Mouse (Mus musculus) lung, embryonic 14.5 days (tissue): ENCODE results near the gene Atp11a. TPM values are rescaled to one million over a fixed set of nuclear protein-coding genes. Genes with fewer than 3 reads are reported as not detected.
A peak's percentile ranks its signal among the peaks of the same experiment; 100 is the strongest.

Source experiments
- ATAC-seq: fragments of 200-750 bp; cut with Nextera tagmentation; 2 replicates; pipeline ENCODE4 v1.8.0; 2017; ENCODE audit warnings: mild to moderate bottlenecking, moderate TSS enrichment, moderate library complexity; ENCODE audit not compliant: insufficient read depth
- DNase-seq: peaks from one replicate; pipeline ENCODE4 v3.0.0-alpha.2; 2015
- H3K27ac ChIP-seq: fragments of 300-500 bp; sonication (generic); 2 replicates; pipeline ENCODE4 v1.5.1; 2014; ENCODE audit warnings: low read depth, mild to moderate bottlenecking, moderate library complexity
- H3K27me3 ChIP-seq: fragments of 300-500 bp; sonication (generic); 2 replicates; pipeline ENCODE4 v1.6.1; 2014; ENCODE audit warnings: low read length, control low read depth; ENCODE audit not compliant: insufficient read depth
- H3K36me3 ChIP-seq: fragments of 300-500 bp; sonication (generic); 2 replicates; pipeline ENCODE4 v1.6.1; 2014; ENCODE audit warnings: control low read depth; ENCODE audit not compliant: insufficient read depth
- H3K4me1 ChIP-seq: fragments of 300-500 bp; sonication (generic); 2 replicates; pipeline ENCODE4 v1.6.1; 2014; ENCODE audit warnings: antibody characterized with exemption, control low read depth; ENCODE audit not compliant: insufficient read depth
- H3K4me2 ChIP-seq: fragments of 300-500 bp; sonication (generic); 2 replicates; pipeline ENCODE4 v1.6.1; 2014; ENCODE audit warnings: mild to moderate bottlenecking
- H3K4me3 ChIP-seq: fragments of 300-500 bp; sonication (generic); 2 replicates; pipeline ENCODE4 v1.5.1; 2014; ENCODE audit warnings: low read depth, low read length
- H3K9ac ChIP-seq: fragments of 300-500 bp; sonication (generic); 2 replicates; pipeline ENCODE4 v1.6.1; 2014
- H3K9me3 ChIP-seq: fragments of 300-500 bp; sonication (generic); 2 replicates; pipeline ENCODE4 v1.6.1; 2016; ENCODE audit warnings: low read depth, low read length, control low read depth
- CTCF ChIP-seq: IDR thresholded peaks from 2 replicates; pipeline ENCODE4 v1.5.1; 2016; ENCODE audit warnings: antibody characterized with exemption, low read depth
- WGBS: fragments of 180-500 bp; shearing (Covaris S2); extraction: QIAGEN DNeasy Blood & Tissue Kit; methylation state at CpG from one replicate; pipeline ENCODE4 v1.1.7; 2014; 5-methylcytosine and 5-hydroxymethylcytosine counted together
- polyA plus RNA-seq: library from polyadenylated mRNA; unstranded; fragments of >200 nt; fragmentation: Nextera tagmentation; extraction: Ambion mirVana; gene quantifications from 2 replicates; pipeline ENCODE4 v1.2.1, GENCODE M21; 2014

Atp11a gene
- polyA plus RNA-seq, 1 experiment from 2014 or later, result 26.7 TPM

DNA sequence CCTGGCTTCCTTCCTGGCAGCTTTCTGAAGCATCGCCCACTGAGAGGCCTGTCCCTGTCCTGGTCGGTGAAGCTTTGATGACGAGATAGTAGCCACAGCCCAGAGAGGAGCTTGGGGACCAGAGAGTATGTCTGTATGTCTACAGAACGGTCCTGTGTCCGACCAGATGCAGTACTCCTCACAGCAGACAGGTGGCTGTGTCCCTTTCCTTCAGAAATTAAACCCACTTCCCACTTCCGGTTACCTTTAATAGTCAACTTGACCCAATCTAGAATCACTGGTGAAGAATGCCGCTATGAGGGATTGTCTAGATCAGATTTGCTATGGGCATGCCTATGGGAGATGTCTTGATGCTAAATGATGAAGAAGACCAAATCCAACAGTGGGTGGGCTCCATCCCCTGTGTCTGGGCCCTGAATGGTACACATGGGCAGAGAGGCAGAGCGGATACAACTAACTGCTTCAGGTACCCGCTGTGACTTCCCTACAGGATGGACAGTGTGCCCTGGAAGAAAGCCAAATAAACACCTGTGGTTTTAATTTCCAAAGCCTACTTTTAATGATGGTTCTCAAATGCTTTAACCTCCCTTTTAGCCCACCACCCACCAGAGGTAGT, 138.8 kb downstream of the Atp11a start:
- peak; percentile 58 for TF ChIP-seq CTCF
- Histone ChIP-seq H3K4me2 (no peak overlapping the region), H3K4me3 (no peak overlapping the region), H3K36me3 (no peaks in the 10 kb centered on the region), H3K9ac (no peak overlapping the region), H3K4me1 (peaks cover 5% of the 10 kb centered on the region; the same call in 1 of the 2 replicates), H3K27ac (no peak overlapping the region), H3K27me3 (no peaks in the 10 kb centered on the region), H3K9me3 (no peaks in the 10 kb centered on the region)
- no peak for ATAC-seq
- DNase-seq, result no peak
- WGBS, result 62% methylated on average over 9 of the region's 9 CpGs

DNA sequence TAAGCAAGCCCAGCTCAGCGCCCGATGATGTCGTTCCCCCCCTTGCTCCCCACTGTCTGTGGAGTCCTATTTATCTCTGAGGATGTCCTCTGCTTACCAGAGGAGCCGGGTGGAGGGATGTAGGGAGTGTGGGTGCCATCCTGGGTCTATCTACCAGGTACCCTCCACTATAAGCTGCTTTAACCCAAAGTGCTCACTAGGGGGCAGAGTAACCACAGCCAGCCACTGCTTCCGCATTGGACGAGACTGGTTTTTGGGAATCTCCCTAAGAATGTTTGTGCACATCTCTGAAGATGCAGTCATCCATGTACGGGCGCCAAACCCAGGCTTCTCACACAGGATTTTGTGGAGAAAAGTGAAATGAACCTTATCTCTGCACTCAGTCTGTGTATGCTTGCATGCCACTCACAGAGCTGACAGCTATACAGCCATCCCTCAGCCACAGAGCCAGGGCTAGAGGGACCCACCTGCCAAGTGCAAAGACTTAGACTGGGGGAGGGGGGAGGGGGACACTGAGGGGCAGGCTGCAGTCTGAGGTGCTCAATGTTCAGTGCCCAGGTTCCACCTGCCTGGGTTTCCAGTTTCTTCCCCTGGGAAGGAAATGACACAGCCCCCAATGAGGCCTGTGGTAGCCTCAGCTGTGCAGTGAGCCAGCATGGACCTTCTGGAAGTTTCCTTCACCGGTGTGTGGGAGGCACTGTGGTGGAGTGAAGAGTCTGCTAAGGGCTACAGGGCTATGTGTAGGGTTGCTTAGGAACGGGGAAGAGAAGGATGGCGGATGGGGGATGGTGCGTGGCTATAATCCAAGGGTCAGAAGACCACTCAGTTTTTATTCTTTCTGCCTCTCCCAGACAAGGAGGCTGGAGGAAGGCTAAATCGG, 139.9 kb downstream of the Atp11a start:
- Histone ChIP-seq H3K9ac (no peak overlapping the region), H3K4me2 (no peak overlapping the region), H3K36me3 (no peaks in the 10 kb centered on the region), H3K4me1 (peaks cover 5% of the 10 kb centered on the region; the same call in 1 of the 2 replicates), H3K27me3 (no peaks in the 10 kb centered on the region), H3K9me3 (no peaks in the 10 kb centered on the region), H3K4me3 (no peak overlapping the region), H3K27ac (no peak overlapping the region)
- DNase-seq (peak; percentile 82), ATAC-seq (peak; percentile 48; the same call in 1 of the 2 replicates)
- WGBS, result 38% methylated on average over 13 of the region's 13 CpGs
- peak; percentile 86 for TF ChIP-seq CTCF

DNA sequence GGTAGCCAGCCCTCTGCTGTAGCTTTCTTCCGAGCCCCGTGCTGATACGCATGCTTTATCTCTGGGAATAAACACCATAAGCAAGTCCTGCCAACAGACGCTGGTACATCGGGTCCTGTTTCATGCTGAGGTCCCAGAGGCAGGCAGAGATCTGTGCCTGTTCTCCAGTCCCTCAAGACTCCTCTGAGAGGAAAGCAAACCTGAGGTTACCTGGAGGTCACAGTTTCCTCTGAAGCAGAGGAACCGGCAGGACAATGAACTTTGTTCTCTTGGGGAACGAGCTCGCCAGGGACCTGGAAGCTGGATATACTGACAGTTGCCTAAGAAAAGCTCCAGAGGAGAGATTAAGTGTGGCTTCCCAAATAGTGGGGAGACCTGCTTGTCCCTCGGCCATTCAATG, 141.0 kb downstream of the Atp11a start:
- WGBS, result 28% methylated on average over 9 of the region's 9 CpGs
- H3K27me3 ChIP-seq, result no peaks in the 10 kb centered on the region
- H3K27ac ChIP-seq, result no peak overlapping the region
- H3K36me3 ChIP-seq, result no peaks in the 10 kb centered on the region
- H3K4me1 ChIP-seq, result peaks cover 5% of the 10 kb centered on the region; the same call in 1 of the 2 replicates
- no peak for TF ChIP-seq CTCF
- no peaks in the 10 kb centered on the region for H3K9me3 ChIP-seq
- no peak overlapping the region for H3K4me3 ChIP-seq
- DNase-seq, result peak; percentile 44
- no peak for ATAC-seq
- no peak overlapping the region for H3K4me2 ChIP-seq
- H3K9ac ChIP-seq, result no peak overlapping the region

DNA sequence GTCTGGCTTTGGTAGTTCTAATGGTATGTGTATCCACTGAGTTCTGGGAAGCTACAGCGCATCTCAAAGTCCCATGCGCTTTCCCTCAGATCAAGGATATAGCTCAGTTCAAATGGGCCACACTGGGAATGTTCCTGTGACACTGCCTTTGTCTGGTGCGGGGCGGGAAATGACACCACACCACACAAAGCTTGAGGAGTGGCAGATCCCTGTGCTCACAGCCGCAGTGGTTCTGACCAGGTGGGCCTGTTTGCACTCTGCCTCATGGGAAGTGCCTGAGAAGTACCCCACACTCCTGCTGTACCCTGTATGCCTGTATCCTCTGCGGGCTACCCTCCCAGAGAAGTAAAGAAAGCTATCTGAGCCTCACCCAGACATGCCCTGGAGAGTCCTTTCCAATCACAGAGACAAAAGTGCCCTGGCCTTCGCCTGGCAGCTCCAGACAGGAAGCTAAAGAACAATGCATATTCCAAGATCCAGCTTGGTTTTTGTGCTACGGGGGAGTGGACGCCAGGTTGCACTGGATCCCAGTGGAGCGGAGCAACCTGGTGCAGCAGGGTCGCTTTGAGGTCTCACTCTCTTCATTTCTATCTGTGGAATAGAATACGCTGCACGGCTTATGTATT, 147.1 kb downstream of the Atp11a start:
- H3K9ac ChIP-seq, result no peak overlapping the region
- H3K4me3 ChIP-seq, result no peak overlapping the region
- no peaks in the 10 kb centered on the region for H3K27me3 ChIP-seq
- no peaks in the 10 kb centered on the region for H3K4me1 ChIP-seq
- no peak for DNase-seq
- H3K9me3 ChIP-seq, result no peaks in the 10 kb centered on the region
- H3K36me3 ChIP-seq, result no peaks in the 10 kb centered on the region
- H3K27ac ChIP-seq, result peak overlapping the region; percentile 54; the same call in 1 of the 2 replicates
- ATAC-seq, result no peak
- H3K4me2 ChIP-seq, result no peak overlapping the region
- 77% methylated on average over 13 of the region's 13 CpGs for WGBS
- no peak for TF ChIP-seq CTCF

DNA sequence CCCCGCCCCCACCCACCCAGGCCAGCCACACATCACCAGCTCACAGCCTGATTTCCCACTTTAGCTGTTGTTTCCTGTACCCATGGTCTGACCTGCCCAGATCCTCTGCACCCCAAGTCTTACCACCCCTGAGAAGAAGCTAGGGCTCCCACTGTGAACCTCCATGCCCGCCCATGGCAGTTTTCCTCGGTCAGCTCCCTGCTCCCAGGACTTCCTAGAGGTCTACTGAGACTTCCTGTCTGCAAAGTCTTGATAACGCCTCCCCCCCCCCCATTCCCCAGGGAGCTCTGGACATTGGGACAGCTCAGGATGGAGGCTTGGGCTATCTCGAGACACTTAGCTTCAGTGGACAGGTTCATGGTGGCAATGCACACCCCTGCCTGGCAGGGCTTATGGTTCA, 148.3 kb downstream of the Atp11a start:
- 68% methylated on average over 5 of the region's 5 CpGs for WGBS
- H3K4me1 ChIP-seq, result no peaks in the 10 kb centered on the region
- no peaks in the 10 kb centered on the region for H3K36me3 ChIP-seq
- TF ChIP-seq CTCF, result no peak
- H3K9me3 ChIP-seq, result no peaks in the 10 kb centered on the region
- no peak overlapping the region for H3K4me3 ChIP-seq
- no peak for ATAC-seq
- no peak overlapping the region for H3K4me2 ChIP-seq
- H3K9ac ChIP-seq, result no peak overlapping the region
- H3K27me3 ChIP-seq, result no peaks in the 10 kb centered on the region
- DNase-seq, result no peak
- H3K27ac ChIP-seq, result no peak overlapping the region

DNA sequence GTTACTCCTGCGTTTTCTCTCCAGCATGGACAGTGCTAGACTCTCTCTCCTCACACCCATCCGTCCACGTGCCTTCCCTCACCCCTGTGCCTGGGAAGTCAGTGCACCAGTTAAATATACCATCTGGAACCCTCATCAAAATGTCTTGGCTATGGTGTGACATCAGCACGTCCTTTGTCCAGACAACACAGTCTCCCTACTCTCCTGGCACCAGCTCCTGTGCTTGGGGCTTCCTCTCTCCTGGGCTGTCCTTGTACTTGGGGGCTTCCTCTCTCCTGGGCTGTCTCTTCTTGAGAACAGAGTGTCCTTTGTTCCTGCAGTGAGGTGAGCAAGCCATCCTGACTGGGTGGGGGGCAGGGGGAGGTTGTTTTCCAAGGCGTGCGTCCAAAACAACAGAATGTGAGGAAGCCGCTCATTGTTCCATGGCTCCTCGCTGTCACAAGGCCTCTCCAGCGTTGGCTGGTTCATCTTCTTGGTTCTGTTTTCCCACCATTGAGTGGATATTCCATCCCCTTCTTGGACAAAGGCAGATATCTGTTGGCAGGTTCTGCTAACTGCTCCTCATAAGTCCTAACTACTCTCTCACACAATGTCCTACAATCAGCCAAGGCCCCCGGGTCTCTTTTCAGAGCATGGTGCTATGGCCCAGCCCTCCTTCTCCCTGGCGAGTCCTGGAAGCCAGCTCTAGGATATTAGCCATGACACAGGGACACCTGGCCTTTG, 148.9 kb downstream of the Atp11a start:
- Histone ChIP-seq H3K9ac (no peak overlapping the region), H3K27ac (no peak overlapping the region; the same call in 1 of the 2 replicates), H3K9me3 (no peaks in the 10 kb centered on the region), H3K27me3 (no peaks in the 10 kb centered on the region), H3K36me3 (no peaks in the 10 kb centered on the region), H3K4me1 (no peaks in the 10 kb centered on the region), H3K4me2 (no peak overlapping the region), H3K4me3 (no peak overlapping the region)
- DNase-seq (no peak), ATAC-seq (no peak)
- no peak for TF ChIP-seq CTCF
- 80% methylated on average over 11 of the region's 11 CpGs for WGBS
